Mouse (Mus musculus) megakaryocyte, embryonic 14.5 days (primary cell): ENCODE measurements around the gene Dpm3.

Experiments
- FLI1 ChIP-seq: IDR thresholded peaks from 2 replicates; pipeline ENCODE4 v1.6.1; 2012; ENCODE audit warnings: low read length, inconsistent platforms, mixed read lengths
- GATA1 ChIP-seq: IDR thresholded peaks from 3 replicates; pipeline ENCODE4 v1.6.1; 2012; ENCODE audit warnings: mixed read lengths, low read length, inconsistent platforms, borderline replicate concordance

- TF ChIP-seq GATA1 (no peak), FLI1 (no peak)
Measured at GRCm38 (mm10) chr3:89227307-89228179, 31.6 kb upstream of the Dpm3 start.
